Mouse (Mus musculus): Measurements from ENCODE around the gene Tnf. TPM values are rescaled to one million over a fixed set of nuclear protein-coding genes. Genes with fewer than 3 reads are reported as not detected.
A peak's percentile ranks its signal among the peaks of the same experiment; 100 is the strongest.

The Tnf gene
- polyA plus RNA-seq, 1 experiment from 2014 or later: 0.47 TPM

DNA sequence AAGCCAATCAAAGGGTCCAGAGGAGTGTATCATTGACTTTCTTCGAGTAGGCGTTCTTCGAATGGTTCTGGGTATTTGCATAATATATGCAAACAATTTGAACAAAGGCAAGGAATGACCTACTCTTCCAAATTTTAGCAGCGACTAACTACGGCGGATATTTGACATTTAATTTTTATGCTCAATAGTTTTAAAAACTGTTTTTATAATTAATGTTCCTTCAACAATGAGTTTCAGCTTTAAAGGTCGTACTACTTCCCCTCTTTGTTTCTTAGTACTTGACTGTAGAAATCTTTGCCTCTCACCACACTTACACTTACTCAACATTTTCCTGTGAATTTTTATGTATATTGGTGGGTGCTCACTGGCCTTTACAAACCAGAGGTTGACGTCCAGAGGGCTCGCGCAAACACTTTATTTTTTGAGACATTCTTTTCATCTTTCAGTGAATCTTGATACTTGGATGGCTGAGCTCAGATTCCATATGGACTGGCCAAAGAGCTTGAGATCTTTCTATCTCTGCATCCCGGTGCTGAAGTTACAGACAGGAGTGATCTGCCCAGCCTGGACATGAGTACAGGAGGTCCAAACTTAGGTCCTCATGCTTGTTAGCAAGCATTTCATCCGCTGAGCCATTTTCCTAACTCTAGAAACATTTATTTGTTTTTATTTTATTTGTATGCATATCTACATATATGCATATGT, 36.2 kb downstream of the Tnf start:
- Histone ChIP-seq H3K9me3 (ENCODE audit: control insufficient read depth, low read length) (no peaks in the 10 kb centered on the region), H3K27me3 (replicated peaks; ENCODE audit: control insufficient read depth, insufficient read depth, low read length) (no peaks in the 10 kb centered on the region), H3K4me3 (ENCODE audit: low read depth, low read length) (peak overlapping the region; percentile 99), H3K9ac (ENCODE audit: low read depth, low read length) (no peak overlapping the region), H3K36me3 (ENCODE audit: control insufficient read depth, insufficient read depth, low read length) (peaks cover 21% of the 10 kb centered on the region), H3K4me2 (peak overlapping the region; percentile 97), H3K4me1 (replicated peaks; ENCODE audit: control insufficient read depth, insufficient read depth, low read length) (peaks cover 18% of the 10 kb centered on the region), H3K27ac (ENCODE audit: low read depth, low read length) (peak overlapping the region; percentile 81)
- 30% methylated on average over 12 of the region's 12 CpGs for WGBS
- peak; percentile 81; the same call in 1 of the 2 replicates for ATAC-seq (replicated peaks; ENCODE audit: low FRiP score)
- no peak for DNase-seq (ENCODE audit: low spot score)

DNA sequence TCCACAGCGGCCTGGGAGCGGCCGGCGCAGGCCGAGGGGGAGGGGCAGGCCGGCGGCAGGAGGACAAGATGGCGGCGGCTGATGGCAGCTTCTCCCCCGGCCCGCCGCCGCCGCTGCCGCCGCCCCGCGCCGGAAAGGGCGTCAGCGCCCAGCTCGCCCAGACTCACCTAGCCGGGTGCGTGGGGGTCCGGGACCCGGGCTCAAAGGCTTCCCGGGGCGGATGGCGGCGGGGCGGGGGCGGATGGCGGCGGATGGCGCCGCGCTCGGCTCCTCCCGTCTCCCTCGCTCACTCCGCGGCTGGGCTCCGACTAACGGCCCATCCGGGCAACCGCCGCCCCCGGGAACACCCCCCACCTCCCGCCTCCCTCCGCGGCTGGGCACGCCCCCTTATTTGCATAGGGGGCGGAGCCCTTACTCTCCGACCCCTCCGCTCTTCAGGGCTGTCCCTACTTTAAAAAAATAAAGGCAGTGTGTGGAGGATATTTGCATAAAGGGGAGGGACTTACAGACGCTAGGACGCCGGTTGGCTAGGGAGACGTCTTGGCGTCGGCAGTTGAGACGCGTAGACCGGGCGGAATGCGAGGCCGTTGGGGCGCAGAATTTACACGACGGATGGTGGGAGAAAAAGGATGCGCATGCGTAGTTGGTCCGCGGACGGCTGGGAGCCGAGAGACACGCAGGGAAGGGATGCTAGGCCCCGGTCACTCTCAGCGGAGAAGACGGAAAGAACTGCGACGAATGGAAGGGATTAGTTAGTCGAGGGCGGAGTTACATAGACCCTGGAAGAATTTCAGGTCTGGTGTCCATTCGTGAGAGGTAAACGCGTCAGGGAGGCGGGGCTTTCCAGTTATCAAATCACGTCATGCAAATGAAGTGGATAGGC, 37.0 kb downstream of the Tnf start, which contains the start of gene Prrc2a:
Gene Prrc2a (minus strand): TSS at position 330 of the 883 bp plus-strand sequence.
- no peaks in the 10 kb centered on the region for H3K27me3 ChIP-seq (replicated peaks; ENCODE audit: control insufficient read depth, insufficient read depth, low read length)
- peak within 1 kb of the TSS; percentile 81 for H3K27ac ChIP-seq (ENCODE audit: low read depth, low read length)
- peak within 1 kb of the TSS; percentile 99 for H3K9ac ChIP-seq (ENCODE audit: low read depth, low read length)
- H3K36me3 ChIP-seq (ENCODE audit: control insufficient read depth, insufficient read depth, low read length): peaks cover 29% of the 10 kb centered on the region
- peak; percentile 94 for DNase-seq (ENCODE audit: low spot score)
- peak; percentile 97 for ATAC-seq (replicated peaks; ENCODE audit: low FRiP score)
- H3K4me3 ChIP-seq (ENCODE audit: low read depth, low read length): peak within 1 kb of the TSS; percentile 99
- H3K4me2 ChIP-seq: peak within 1 kb of the TSS; percentile 97
- peaks cover 18% of the 10 kb centered on the region for H3K4me1 ChIP-seq (replicated peaks; ENCODE audit: control insufficient read depth, insufficient read depth, low read length)
- no peaks in the 10 kb centered on the region for H3K9me3 ChIP-seq (ENCODE audit: control insufficient read depth, low read length)
- under 1% methylated on average over 69 of the region's 89 CpGs for WGBS

DNA sequence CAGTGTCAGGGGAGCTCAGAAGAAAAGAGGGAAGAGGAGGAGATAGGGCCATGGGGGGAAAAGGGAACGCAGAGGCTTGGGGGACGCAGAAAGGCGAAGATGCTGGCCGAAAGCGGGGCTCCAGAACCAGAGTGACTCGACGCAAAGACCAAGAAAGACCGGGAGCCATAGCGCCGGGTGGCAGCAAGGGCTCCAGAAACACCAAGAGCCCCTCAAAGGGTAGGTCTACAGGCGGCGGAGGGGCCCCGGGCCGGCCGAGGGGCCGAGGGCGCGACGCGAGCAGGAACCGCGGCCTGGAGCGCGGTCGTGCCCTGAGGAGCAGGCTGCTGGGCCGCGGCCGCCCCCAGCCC, 37.6 kb downstream of the Tnf start:
- 0% methylated on average over 24 of the region's 28 CpGs for WGBS
- peak overlapping the region; percentile 99 for H3K4me3 ChIP-seq (ENCODE audit: low read depth, low read length)
- peaks cover 35% of the 10 kb centered on the region for H3K36me3 ChIP-seq (ENCODE audit: control insufficient read depth, insufficient read depth, low read length)

DNA sequence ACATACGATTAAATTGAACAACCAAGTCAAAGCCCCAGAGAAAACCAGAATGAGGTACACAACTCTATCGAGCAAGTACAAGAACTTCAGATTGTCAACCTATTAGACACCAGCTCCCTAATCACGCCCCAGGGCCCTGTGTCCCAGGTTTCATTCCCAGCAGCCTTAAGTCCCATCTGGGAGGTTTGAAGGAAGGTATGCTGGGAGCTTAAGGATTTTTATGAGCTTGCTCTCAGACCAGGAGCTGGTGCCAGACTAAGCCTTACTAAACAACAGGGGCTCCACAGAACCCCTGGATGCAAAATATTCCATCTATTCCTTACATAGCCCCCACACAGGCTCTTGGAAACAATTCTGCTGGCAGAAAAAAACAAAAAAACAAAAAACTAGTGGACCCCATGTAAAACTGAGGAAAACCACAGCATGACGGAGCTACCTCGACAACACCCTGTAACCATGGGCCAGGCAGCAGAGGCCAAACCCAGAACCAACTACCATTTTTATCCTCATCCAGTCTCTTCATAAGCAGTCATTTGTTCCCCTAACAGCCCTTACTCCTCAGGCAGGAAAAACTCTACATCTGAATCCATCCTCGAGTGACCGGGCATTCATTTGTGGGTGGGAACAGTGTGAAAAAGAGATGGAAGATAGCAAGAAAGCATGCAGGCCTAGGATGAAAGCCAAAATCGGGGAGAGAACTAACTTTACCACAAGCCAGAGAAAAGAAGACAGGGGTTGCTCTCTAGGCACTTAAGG, 38.3 kb downstream of the Tnf start:
- Histone ChIP-seq H3K27ac (ENCODE audit: low read depth, low read length) (peak overlapping the region; percentile 81), H3K9ac (ENCODE audit: low read depth, low read length) (peak overlapping the region; percentile 99), H3K36me3 (ENCODE audit: control insufficient read depth, insufficient read depth, low read length) (peaks cover 42% of the 10 kb centered on the region), H3K4me3 (ENCODE audit: low read depth, low read length) (peak overlapping the region; percentile 99), H3K4me1 (replicated peaks; ENCODE audit: control insufficient read depth, insufficient read depth, low read length) (peaks cover 18% of the 10 kb centered on the region), H3K9me3 (ENCODE audit: control insufficient read depth, low read length) (no peaks in the 10 kb centered on the region), H3K4me2 (peak overlapping the region; percentile 97), H3K27me3 (replicated peaks; ENCODE audit: control insufficient read depth, insufficient read depth, low read length) (no peaks in the 10 kb centered on the region)
- DNase-seq (ENCODE audit: low spot score) (no peak), ATAC-seq (replicated peaks; ENCODE audit: low FRiP score) (no peak)
- WGBS: 16% methylated on average over 8 of the region's 8 CpGs

More for the DNA sequence above, 37.6 kb downstream of the Tnf start:
- H3K4me2 ChIP-seq: peak overlapping the region; percentile 97
- H3K9ac ChIP-seq (ENCODE audit: low read depth, low read length): peak overlapping the region; percentile 99
- peak overlapping the region; percentile 81 for H3K27ac ChIP-seq (ENCODE audit: low read depth, low read length)
- H3K4me1 ChIP-seq (replicated peaks; ENCODE audit: control insufficient read depth, insufficient read depth, low read length): peaks cover 18% of the 10 kb centered on the region
- DNase-seq (ENCODE audit: low spot score): no peak
- no peaks in the 10 kb centered on the region for H3K27me3 ChIP-seq (replicated peaks; ENCODE audit: control insufficient read depth, insufficient read depth, low read length)
- H3K9me3 ChIP-seq (ENCODE audit: control insufficient read depth, low read length): no peaks in the 10 kb centered on the region
- no peak for ATAC-seq (replicated peaks; ENCODE audit: low FRiP score)

DNA sequence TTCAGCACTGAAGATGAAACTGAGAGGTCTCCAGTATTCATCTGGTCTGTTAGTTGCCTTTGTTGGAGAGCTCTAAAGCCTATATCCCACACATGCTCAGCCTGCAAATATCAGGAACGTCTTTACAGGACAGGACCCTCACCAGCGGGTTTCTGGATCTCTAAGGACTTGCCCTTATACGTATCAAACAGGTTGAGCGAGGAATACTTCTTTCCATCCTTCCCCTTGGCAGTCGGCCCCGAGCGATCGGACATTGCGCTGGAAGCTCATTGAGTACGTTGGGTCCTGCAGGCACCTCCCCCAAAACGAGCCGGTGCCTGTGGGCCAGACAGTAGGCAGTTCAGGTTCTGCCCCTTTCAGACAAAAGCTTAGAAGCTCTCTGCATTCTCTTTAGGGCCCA, 39.1 kb downstream of the Tnf start:
- WGBS: 63% methylated on average over 12 of the region's 12 CpGs
- ATAC-seq (replicated peaks; ENCODE audit: low FRiP score): no peak
- Histone ChIP-seq H3K27me3 (replicated peaks; ENCODE audit: control insufficient read depth, insufficient read depth, low read length) (no peaks in the 10 kb centered on the region), H3K4me2 (peak overlapping the region; percentile 97), H3K27ac (ENCODE audit: low read depth, low read length) (no peak overlapping the region), H3K9me3 (ENCODE audit: control insufficient read depth, low read length) (no peaks in the 10 kb centered on the region), H3K4me1 (replicated peaks; ENCODE audit: control insufficient read depth, insufficient read depth, low read length) (peaks cover 18% of the 10 kb centered on the region), H3K36me3 (ENCODE audit: control insufficient read depth, insufficient read depth, low read length) (peaks cover 50% of the 10 kb centered on the region), H3K4me3 (ENCODE audit: low read depth, low read length) (peak overlapping the region; percentile 99), H3K9ac (ENCODE audit: low read depth, low read length) (peak overlapping the region; percentile 99)
- no peak for DNase-seq (ENCODE audit: low spot score)

DNA sequence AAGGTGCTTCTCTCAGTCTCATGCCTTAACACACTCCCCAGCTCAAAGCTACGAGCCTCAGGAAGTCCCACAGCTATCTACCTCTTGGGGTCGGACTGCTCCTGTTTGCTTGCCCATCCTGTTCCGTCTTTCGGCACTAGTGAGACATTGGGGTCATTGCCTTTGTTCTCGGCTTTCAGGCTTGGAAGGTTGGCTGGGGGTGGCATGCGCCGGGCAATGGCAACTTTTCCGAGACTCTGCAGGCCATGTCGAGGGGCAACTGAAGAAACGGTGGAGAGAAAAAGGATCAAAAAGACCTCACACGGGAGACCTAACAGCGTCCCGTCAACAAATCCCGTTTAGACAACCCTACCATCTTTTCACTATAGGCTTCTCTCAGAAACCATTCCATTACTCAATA, 39.7 kb downstream of the Tnf start:
- H3K4me2 ChIP-seq: peak overlapping the region; percentile 97
- no peak overlapping the region for H3K27ac ChIP-seq (ENCODE audit: low read depth, low read length)
- no peak for ATAC-seq (replicated peaks; ENCODE audit: low FRiP score)
- WGBS: 81% methylated on average over 14 of the region's 14 CpGs
- no peaks in the 10 kb centered on the region for H3K27me3 ChIP-seq (replicated peaks; ENCODE audit: control insufficient read depth, insufficient read depth, low read length)
- no peaks in the 10 kb centered on the region for H3K9me3 ChIP-seq (ENCODE audit: control insufficient read depth, low read length)
- H3K4me3 ChIP-seq (ENCODE audit: low read depth, low read length): 0 out of 2 replicates have a peak overlapping the region, but pooled peaks have one; percentile 18
- H3K9ac ChIP-seq (ENCODE audit: low read depth, low read length): peak overlapping the region; percentile 40
- H3K36me3 ChIP-seq (ENCODE audit: control insufficient read depth, insufficient read depth, low read length): peaks cover 56% of the 10 kb centered on the region
- H3K4me1 ChIP-seq (replicated peaks; ENCODE audit: control insufficient read depth, insufficient read depth, low read length): peaks cover 18% of the 10 kb centered on the region
- no peak for DNase-seq (ENCODE audit: low spot score)

DNA sequence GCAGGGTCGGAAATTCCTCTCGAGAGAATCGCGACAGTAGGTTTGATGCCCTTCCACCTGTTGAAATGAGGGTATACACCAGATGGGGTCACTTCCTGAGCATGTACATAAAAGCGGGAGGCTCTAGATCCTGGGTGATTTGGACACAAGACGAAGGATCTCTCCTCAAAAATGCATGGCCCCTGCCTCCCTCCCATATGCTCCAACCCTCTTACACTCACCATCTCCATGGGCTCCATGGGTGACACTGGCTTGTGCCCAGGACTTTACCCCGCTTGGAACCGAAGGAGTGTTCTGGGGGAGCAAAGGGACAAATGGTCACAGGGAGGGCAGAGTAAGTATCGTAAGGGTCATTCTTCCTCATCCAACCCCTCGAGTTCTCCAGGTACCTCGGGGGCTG, 40.4 kb downstream of the Tnf start:
- Histone ChIP-seq H3K36me3 (ENCODE audit: control insufficient read depth, insufficient read depth, low read length) (peaks cover 63% of the 10 kb centered on the region), H3K4me3 (ENCODE audit: low read depth, low read length) (peak overlapping the region; percentile 18; the same call in 1 of the 2 replicates), H3K9ac (ENCODE audit: low read depth, low read length) (no peak overlapping the region), H3K27me3 (replicated peaks; ENCODE audit: control insufficient read depth, insufficient read depth, low read length) (no peaks in the 10 kb centered on the region), H3K9me3 (ENCODE audit: control insufficient read depth, low read length) (no peaks in the 10 kb centered on the region), H3K4me2 (peak overlapping the region; percentile 97), H3K4me1 (replicated peaks; ENCODE audit: control insufficient read depth, insufficient read depth, low read length) (peaks cover 18% of the 10 kb centered on the region), H3K27ac (ENCODE audit: low read depth, low read length) (no peak overlapping the region)
- DNase-seq (ENCODE audit: low spot score): no peak
- 88% methylated on average over 11 of the region's 11 CpGs for WGBS
- no peak for ATAC-seq (replicated peaks; ENCODE audit: low FRiP score)

DNA sequence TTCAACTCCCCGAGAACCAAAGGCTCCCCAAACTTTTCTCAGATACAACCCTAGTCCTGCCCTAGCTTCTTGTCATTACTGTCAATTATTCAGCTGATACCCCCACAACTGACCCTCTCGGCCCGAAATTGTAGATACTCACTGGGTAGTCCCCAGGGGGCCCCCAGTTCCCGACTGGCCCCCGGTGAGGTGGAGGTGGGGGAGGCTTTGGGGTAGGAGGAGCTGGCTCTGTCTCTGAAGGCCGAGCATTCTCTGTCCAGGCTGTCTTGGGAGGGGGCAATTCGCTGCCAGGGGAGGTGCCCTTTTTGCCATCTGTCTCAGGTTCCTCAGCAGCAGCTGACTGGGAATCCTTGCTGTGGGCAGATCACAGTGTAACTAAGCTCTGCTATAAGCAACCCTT, 42.2 kb downstream of the Tnf start:
- no peaks in the 10 kb centered on the region for H3K27me3 ChIP-seq (replicated peaks; ENCODE audit: control insufficient read depth, insufficient read depth, low read length)
- peaks cover 15% of the 10 kb centered on the region for H3K4me1 ChIP-seq (replicated peaks; ENCODE audit: control insufficient read depth, insufficient read depth, low read length)
- peaks cover 79% of the 10 kb centered on the region for H3K36me3 ChIP-seq (ENCODE audit: control insufficient read depth, insufficient read depth, low read length)
- H3K4me2 ChIP-seq: no peak overlapping the region
- DNase-seq (ENCODE audit: low spot score) (no peak), ATAC-seq (replicated peaks; ENCODE audit: low FRiP score) (no peak)
- 86% methylated on average over 7 of the region's 7 CpGs for WGBS
- H3K4me3 ChIP-seq (ENCODE audit: low read depth, low read length): no peak overlapping the region
- no peak overlapping the region for H3K27ac ChIP-seq (ENCODE audit: low read depth, low read length)
- no peak overlapping the region for H3K9ac ChIP-seq (ENCODE audit: low read depth, low read length)
- no peaks in the 10 kb centered on the region for H3K9me3 ChIP-seq (ENCODE audit: control insufficient read depth, low read length)
